Mouse (Mus musculus) G1E (cell line): ENCODE data around the gene Bak1. TPM values are rescaled to one million over a fixed set of nuclear protein-coding genes. Genes with fewer than 3 reads are reported as not detected.

Experiments used
- ATAC-seq: 2 replicates; pipeline ENCODE4 v1.8.0; 2016; ENCODE audit warnings: mild to moderate bottlenecking; ENCODE audit not compliant: insufficient number of reproducible peaks, poor library complexity, low FRiP score, severe bottlenecking; ENCODE audit errors: extremely low read depth
- DNase-seq: peaks from one replicate; pipeline ENCODE4 v3.0.0; 2012; ENCODE audit warnings: low spot score
- H3K27me3 ChIP-seq: 2 replicates; pipeline ENCODE4 v1.6.1; 2012; ENCODE audit warnings: mild to moderate bottlenecking, low read length, inconsistent platforms; ENCODE audit not compliant: insufficient read depth
- H3K36me3 ChIP-seq: replicated peaks from 2 replicates; pipeline ENCODE3; 2012; ENCODE audit warnings: mild to moderate bottlenecking, inconsistent platforms
- H3K4me1 ChIP-seq: 2 replicates; pipeline ENCODE4 v1.6.1; 2012; ENCODE audit warnings: low read depth, low read length, inconsistent platforms, mixed read lengths; ENCODE audit not compliant: insufficient read depth
- H3K4me3 ChIP-seq: 2 replicates; pipeline ENCODE4 v1.5.1; 2012; ENCODE audit warnings: low read depth, mild to moderate bottlenecking, inconsistent platforms, low read length, moderate library complexity, mixed read lengths
- H3K9me3 ChIP-seq: replicated peaks from 2 replicates; pipeline ENCODE4 v1.6.1; 2012; ENCODE audit warnings: inconsistent platforms
- CTCF ChIP-seq: IDR thresholded peaks from 2 replicates; pipeline ENCODE4 v1.5.1; 2012; ENCODE audit warnings: low read depth, low read length, inconsistent platforms, mixed read lengths
- GATA1 ChIP-seq: IDR thresholded peaks from 2 replicates; pipeline ENCODE4 v1.6.1; 2012; ENCODE audit warnings: borderline replicate concordance, low read length, inconsistent platforms, mixed read lengths
- GATA2 ChIP-seq: IDR thresholded peaks from 2 replicates; pipeline ENCODE4 v1.6.1; 2012; ENCODE audit warnings: low read depth, low read length, inconsistent platforms, borderline replicate concordance
- POLR2AphosphoS5 ChIP-seq: IDR thresholded peaks from 2 replicates; pipeline ENCODE4 v1.6.1; 2012; ENCODE audit warnings: low read depth, low read length, inconsistent platforms; ENCODE audit not compliant: insufficient replicate concordance
- TAL1 ChIP-seq: conservative IDR thresholded peaks from 2 replicates; pipeline ENCODE4 v1.6.1; 2012; ENCODE audit warnings: low read depth, low read length, inconsistent platforms, mixed read lengths
- polyA plus RNA-seq: library from polyadenylated mRNA; stranded (reverse); fragments of >175 nt; gene quantifications from 2 replicates; pipeline ENCODE4 v1.2.3, GENCODE M21; 2012
- total RNA-seq, 2 experiments: library from RNA; stranded (forward) in 1 of 2; stranded (reverse) in 1 of 2; fragments of 200-1000 nt in 1 of 2; fragments of >200 nt in 1 of 2; fragmentation: Nextera tagmentation in 1 of 2; gene quantifications; 2 replicates each; pipeline ENCODE4 v1.2.3; 2014 to 2017

The Bak1 gene
- total and polyA plus RNA-seq, 3 experiments: 64.5 to 231 (median 227) TPM

DNA sequence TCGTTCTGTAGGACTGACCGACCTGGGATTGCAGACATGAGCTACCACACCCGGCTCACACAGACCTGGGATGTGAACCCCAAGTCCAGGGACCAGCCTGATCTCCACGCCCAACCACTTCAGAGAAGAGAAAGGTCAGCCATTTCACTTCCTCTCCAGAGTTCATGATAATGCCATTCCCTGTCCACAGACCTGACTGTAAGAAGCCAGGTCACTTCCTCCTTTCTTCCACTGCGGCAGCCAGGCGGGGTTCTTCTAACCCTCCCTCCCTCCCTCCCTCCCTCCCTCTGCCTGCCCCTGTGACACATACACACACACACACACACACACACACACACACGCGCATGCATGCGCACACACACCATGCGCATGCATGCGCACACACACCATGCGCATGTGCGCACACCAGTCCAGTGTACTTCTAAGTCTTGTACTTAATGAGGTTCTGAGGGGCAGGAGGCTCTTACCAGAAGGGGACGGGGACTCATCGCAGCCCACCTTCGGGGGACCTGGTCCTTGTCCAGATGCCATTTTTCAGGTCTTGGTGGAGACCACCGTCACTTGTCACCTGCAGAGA is 3.4 kb downstream of the Bak1 start:
- Histone ChIP-seq H3K4me1 (peaks cover 66% of the 10 kb centered on the region), H3K36me3 (peaks cover 64% of the 10 kb centered on the region), H3K9me3 (no peaks in the 10 kb centered on the region), H3K27me3 (no peaks in the 10 kb centered on the region), H3K4me3 (peak overlapping the region; percentile 39; the same call in 1 of the 2 replicates)
- peak; percentile 75 for DNase-seq
- ATAC-seq: peak; percentile 22; the same call in 1 of the 2 replicates
- TF ChIP-seq POLR2AphosphoS5 (no peak), GATA1 (no peak), GATA2 (no peak), TAL1 (no peak), CTCF (no peak)

DNA sequence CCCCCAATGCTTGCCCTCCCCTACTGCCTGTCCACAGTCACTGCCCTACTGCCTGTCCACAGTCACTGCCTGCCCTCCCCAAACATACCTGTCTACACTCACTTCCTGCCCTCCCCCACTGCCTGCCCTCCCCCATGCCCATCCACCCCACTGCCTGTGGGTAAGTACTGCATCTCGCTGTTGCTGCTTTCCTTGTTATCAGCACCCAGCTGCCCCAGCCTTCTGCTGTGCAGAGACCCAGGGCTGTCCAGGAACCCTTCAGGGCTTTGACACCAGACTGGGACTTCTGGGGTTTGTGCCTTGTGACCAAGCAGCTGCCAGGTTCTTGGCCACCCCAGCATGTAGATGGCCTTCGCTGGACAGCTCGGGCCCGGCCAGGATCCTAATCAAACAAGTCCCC is 5.5 kb downstream of the Bak1 start:
- TF ChIP-seq GATA1: no peak
- TF ChIP-seq GATA2: no peak
- Histone ChIP-seq H3K36me3 (peaks cover 80% of the 10 kb centered on the region), H3K9me3 (no peaks in the 10 kb centered on the region), H3K27me3 (no peaks in the 10 kb centered on the region), H3K4me3 (peak overlapping the region; percentile 23; the same call in 1 of the 2 replicates), H3K4me1 (peaks cover 55% of the 10 kb centered on the region)
- ATAC-seq (peak; percentile 10; the same call in 1 of the 2 replicates), DNase-seq (no peak)

GRCm38 (mm10) chr17:27021736-27022135 is 7.1 kb downstream of the Bak1 start:
- peaks cover 60% of the 10 kb centered on the region for H3K4me1 ChIP-seq

DNA sequence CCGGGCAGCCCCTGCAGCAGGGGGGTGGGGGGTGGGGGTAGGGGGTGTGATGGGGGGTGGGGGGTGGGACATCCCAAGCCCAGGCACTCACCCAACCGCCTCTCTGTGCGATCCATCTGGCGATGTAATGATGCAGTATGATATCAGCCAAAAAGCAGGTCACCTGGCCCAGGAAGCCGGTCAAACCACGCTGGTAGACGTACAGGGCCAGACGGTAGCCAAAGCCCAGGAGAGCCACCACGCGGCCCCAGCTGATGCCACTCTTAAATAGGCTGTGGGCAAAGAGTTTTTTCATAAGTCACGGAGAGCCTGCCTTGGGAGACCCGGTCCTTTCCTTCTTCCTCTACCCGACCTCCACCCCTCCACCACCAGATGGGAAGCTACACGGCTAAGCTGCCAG is 7.7 kb downstream of the Bak1 start:
- Histone ChIP-seq H3K36me3 (peaks cover 72% of the 10 kb centered on the region), H3K4me3 (no peak overlapping the region), H3K9me3 (no peaks in the 10 kb centered on the region), H3K27me3 (no peaks in the 10 kb centered on the region), H3K4me1 (peaks cover 53% of the 10 kb centered on the region)
- DNase-seq (no peak), ATAC-seq (no peak)
- no peak for TF ChIP-seq GATA2
- TF ChIP-seq CTCF: no peak
- no peak for TF ChIP-seq POLR2AphosphoS5
- no peak for TF ChIP-seq TAL1
- no peak for TF ChIP-seq GATA1

More at GRCm38 (mm10) chr17:27021736-27022135, 7.1 kb downstream of the Bak1 start:
- Histone ChIP-seq H3K4me3 (no peak overlapping the region), H3K9me3 (no peaks in the 10 kb centered on the region), H3K36me3 (peaks cover 77% of the 10 kb centered on the region), H3K27me3 (no peaks in the 10 kb centered on the region)
- no peak for ATAC-seq
- TF ChIP-seq POLR2AphosphoS5: no peak
- TF ChIP-seq TAL1: no peak
- no peak for TF ChIP-seq GATA1
- no peak for TF ChIP-seq GATA2
- no peak for TF ChIP-seq CTCF
- no peak for DNase-seq

- no peak for TF ChIP-seq GATA2
- ATAC-seq: no peak
Measured at GRCm38 (mm10) chr17:27018555-27019196, 10.1 kb downstream of the Bak1 start.

GRCm38 (mm10) chr17:27017564-27018499 is 11.0 kb downstream of the Bak1 start:
- H3K4me3 ChIP-seq: peak overlapping the region; percentile 73
- H3K27me3 ChIP-seq: no peaks in the 10 kb centered on the region; the same call in 1 of the 2 replicates
- H3K9me3 ChIP-seq: no peaks in the 10 kb centered on the region
- peaks cover 27% of the 10 kb centered on the region for H3K4me1 ChIP-seq
- DNase-seq: peak; percentile 87
- TF ChIP-seq POLR2AphosphoS5: 0 out of 2 replicates have a peak, but pooled peaks have one; percentile 26
- no peak for TF ChIP-seq GATA1
- peaks cover 40% of the 10 kb centered on the region for H3K36me3 ChIP-seq
- peak; percentile 45; the same call in 1 of the 2 replicates for ATAC-seq

More at GRCm38 (mm10) chr17:27018555-27019196, 10.1 kb downstream of the Bak1 start:
- DNase-seq: no peak
- peaks cover 48% of the 10 kb centered on the region for H3K36me3 ChIP-seq
- no peaks in the 10 kb centered on the region for H3K9me3 ChIP-seq
- no peaks in the 10 kb centered on the region; the same call in 1 of the 2 replicates for H3K27me3 ChIP-seq
- peak overlapping the region; percentile 73; the same call in 1 of the 2 replicates for H3K4me3 ChIP-seq
- peaks cover 35% of the 10 kb centered on the region for H3K4me1 ChIP-seq
